Mouse (Mus musculus): ENCODE measurements at regions not wholly inside any gene's neighbourhood (a gene's known extent, or its start where the extent isn't known, plus 50 kb on each side); places are given as distances from the start of the nearest gene placed in this dataset.
"Not testable (repeated sequence)": the region's sequence is repeated elsewhere in the genome, so short reads cannot be mapped to it uniquely, and the experiment has no call there.

- in situ Hi-C loops (cut with MboI, MseI): not testable (repeated sequence)
Measured at GRCm38 (mm10) chr12:18327136-18327535, 187.2 kb upstream of the 5730507C01Rik start.

- in situ Hi-C loops (cut with MboI, MseI): loop anchor here (5.0 kb wide), 1 partner anchor 651 kb away; no protein-coding TSS in a partner anchor
Measured at GRCm38 (mm10) chr12:18346692-18347091, 167.6 kb upstream of the 5730507C01Rik start.

GRCm38 (mm10) chr12:18347122-18347521, 167.2 kb upstream of the 5730507C01Rik start:
- in situ Hi-C loops (cut with MboI, MseI): loop anchor here (5.0 kb wide), 1 partner anchor 650 kb away; no protein-coding TSS in a partner anchor

GRCm38 (mm10) chr12:18387257-18387656, 127.1 kb upstream of the 5730507C01Rik start:
- in situ Hi-C loops (cut with MboI, MseI): no loop called here

- in situ Hi-C loops (cut with MboI, MseI): no loop called here
Measured at GRCm38 (mm10) chr12:18387821-18388220, 126.5 kb upstream of the 5730507C01Rik start.

Measured in T-helper 1 cell (primary cell).